Mouse (Mus musculus): Measurements from ENCODE around the gene Fignl2.

DNA sequence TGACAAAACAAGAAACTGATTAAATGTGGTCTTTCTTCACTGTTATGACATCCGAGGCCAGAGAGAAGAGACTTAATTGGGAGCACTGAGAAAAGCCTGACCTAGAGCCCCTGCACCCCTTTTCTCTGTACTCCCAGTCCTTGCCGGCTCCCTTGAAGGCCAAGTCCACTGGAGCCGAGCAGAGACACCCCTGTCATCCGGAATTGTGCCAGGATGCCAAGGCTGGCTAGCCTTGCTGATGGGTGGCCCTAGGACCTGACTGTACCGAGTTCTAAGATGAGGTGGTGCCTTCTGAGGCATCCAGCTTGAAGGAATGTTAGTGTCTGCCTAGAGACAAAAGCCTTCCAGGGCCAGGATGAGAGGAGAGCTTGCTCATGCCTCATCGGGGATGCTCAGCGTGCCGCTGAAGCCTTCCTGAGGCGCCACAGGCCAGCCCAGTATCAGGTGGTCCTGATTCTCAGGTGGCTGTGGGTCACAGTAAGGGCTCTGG lies 1.7 kb upstream of the Fignl2 start:
- TF ChIP-seq CTCF (IDR thresholded peaks at IDR 0.05; ENCODE audit: borderline replicate concordance, insufficient read depth, low read depth, low read length) = no peak
- no peak for TF ChIP-seq POLR2A (IDR thresholded peaks at IDR 0.05; ENCODE audit: borderline replicate concordance, insufficient read depth, low read length)

All from cerebellum, adult 2 months (tissue).